ENCODE assay signal across 29 mouse cellular contexts in the genomic region with DNA sequence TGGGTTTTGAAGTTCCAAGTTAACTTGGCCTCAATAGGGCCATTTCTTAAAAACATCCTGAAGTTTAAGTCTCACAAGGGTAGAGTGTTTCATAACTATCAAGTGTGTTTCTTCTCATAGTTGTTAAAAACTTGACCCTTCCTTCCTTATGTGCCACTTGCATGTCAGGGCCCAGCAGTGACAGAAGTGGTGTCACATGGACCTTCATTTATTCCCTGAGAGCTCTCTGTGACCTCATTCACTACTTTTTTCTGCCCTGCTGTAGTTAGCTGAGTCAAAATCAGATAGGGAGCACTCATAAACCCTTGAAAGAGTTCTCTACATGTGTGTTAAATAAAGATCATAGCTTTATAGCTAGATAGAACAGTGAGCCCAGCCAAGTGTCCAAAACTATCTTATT. TPM values are rescaled to one million over a fixed set of nuclear protein-coding genes. Genes with fewer than 3 reads are reported as not detected.
DNase-seq lines count a peak whose midpoint lies in the region; ATAC-seq and TF ChIP-seq lines count a peak whose summit lies in the region.
"Had no signal": no experiment of that assay in that cellular context is flagged by ENCODE, and none has a peak within 500 bp of the region (broad histone marks: within the 10 kb centered on the region; RNA-seq: fewer than 3 reads in every experiment).

No protein-coding gene starts in this region.

- TF ChIP-seq EP300 in lung, postnatal 0 days (IDR thresholded peaks at IDR 0.05) = peak; percentile 67
- no peak for TF ChIP-seq EP300 in MEL (IDR thresholded peaks at IDR 0.05; ENCODE audit: low read depth in 1 of 2, low read length in 2 of 2)

- DNase-seq in lung, postnatal 0 days (ENCODE audit: low spot score) = peak; percentile 65
- no peak for DNase-seq in lung, postnatal 14 days
- DNase-seq in lung, postnatal 36 days = peak; percentile 44
- no peak for DNase-seq in lung, postnatal 4 days
- peak; percentile 19 for DNase-seq in MEL (ENCODE audit: low read depth, low spot score)
- DNase-seq: adrenal gland, adult 8-10 months; adrenal gland, postnatal 14 days; adrenal gland, postnatal 36 days; cerebellum, adult 11 months; cerebellum, adult 18-20 months; cerebellum, adult 8-10 months; cerebellum, adult 9-11 months; cerebellum, postnatal 14 days; cerebellum, postnatal 36 days; embryo, embryonic 11 days; forebrain, postnatal 0 days had no signal

- H3K4me2 ChIP-seq in lung, postnatal 0 days (replicated peaks; ENCODE audit: low read depth, low read length) = no peak overlapping the region
- H3K4me2 ChIP-seq: embryonic facial prominence, embryonic 13.5 days; embryonic facial prominence, embryonic 15.5 days; forebrain, embryonic 13.5 days; forebrain, embryonic 15.5 days had no signal

- no peaks in the 10 kb centered on the region for H3K9me3 ChIP-seq in lung, postnatal 0 days (ENCODE audit: low read length)
- H3K9me3 ChIP-seq in MEL (replicated peaks; ENCODE audit: insufficient read depth, low read length) = no peaks in the 10 kb centered on the region
- H3K9me3 ChIP-seq: embryonic facial prominence, embryonic 13.5 days; embryonic facial prominence, embryonic 15.5 days; forebrain, embryonic 13.5 days; forebrain, embryonic 15.5 days had no signal

- H3K9ac ChIP-seq in lung, postnatal 0 days (replicated peaks; ENCODE audit: low read depth) = no peak overlapping the region
- H3K9ac ChIP-seq in MEL (ENCODE audit: control insufficient read depth, low read depth, low read length, poor library complexity, severe bottlenecking) = no peak overlapping the region
- H3K9ac ChIP-seq: embryonic facial prominence, embryonic 13.5 days; embryonic facial prominence, embryonic 15.5 days; forebrain, embryonic 13.5 days; forebrain, embryonic 15.5 days; forebrain, postnatal 0 days had no signal

- TF ChIP-seq CTCF in lung, postnatal 0 days (IDR thresholded peaks at IDR 0.05) = no peak
- TF ChIP-seq CTCF in MEL (IDR thresholded peaks at IDR 0.05 in 2 of 3, conservative IDR thresholded peaks at IDR 0.05 in 1 of 3; ENCODE audit: control insufficient read depth in 1 of 3, insufficient read depth in 1 of 3, low read depth in 2 of 3, low read length in 3 of 3, poor library complexity in 1 of 3, severe bottlenecking in 1 of 3) = no peak

- peaks cover 3% of the 10 kb centered on the region for H3K79me2 ChIP-seq in MEL (ENCODE audit: control insufficient read depth, insufficient read depth, low read length, poor library complexity)

- H3K27ac ChIP-seq in lung, postnatal 0 days (ENCODE audit: low read length) = 0 out of 2 replicates have a peak overlapping the region, but pooled peaks have one; percentile 2
- H3K27ac ChIP-seq in MEL (ENCODE audit: control insufficient read depth, low read depth, low read length) = no peak overlapping the region
- peak overlapping the region; percentile 27; the same call in 1 of the 2 replicates for H3K27ac ChIP-seq in brown adipose tissue, adult 24 weeks (replicated peaks; ENCODE audit: low read depth, low read length)
- H3K27ac ChIP-seq: embryonic facial prominence, embryonic 13.5 days; embryonic facial prominence, embryonic 15.5 days; forebrain, embryonic 13.5 days; forebrain, embryonic 15.5 days had no signal

- peak; percentile 65 for ATAC-seq in lung, postnatal 0 days
- ATAC-seq in erythroblast, adult 5-6 weeks (replicated peaks; ENCODE audit: low FRiP score, poor library complexity, severe bottlenecking) = no peak
- ATAC-seq: activated CD4-positive, CD25-positive, alpha-beta regulatory T cell, adult 4 months; forebrain, embryonic 13.5 days; forebrain, embryonic 15.5 days; forebrain, postnatal 0 days; Patski had no signal

- H3K4me1 ChIP-seq in lung, postnatal 0 days (ENCODE audit: insufficient read depth, low read depth, low read length) = no peaks in the 10 kb centered on the region
- peaks cover 0 to 4% of the 10 kb centered on the region in 2 experiments; a peak in 2 of 4 replicates for H3K4me1 ChIP-seq in MEL (ENCODE audit: control insufficient read depth in 1 of 2, insufficient read depth in 2 of 2, low read length in 2 of 2)
- H3K4me1 ChIP-seq in brown adipose tissue, adult 24 weeks (ENCODE audit: control insufficient read depth, insufficient read depth, insufficient read length, low read length) = peaks cover 3% of the 10 kb centered on the region; the same call in 1 of the 2 replicates
- H3K4me1 ChIP-seq: embryonic facial prominence, embryonic 13.5 days; forebrain, embryonic 15.5 days had no signal

- TF ChIP-seq RAD21 in MEL (IDR thresholded peaks at IDR 0.05; ENCODE audit: low read depth, low read length) = no peak

- H3K36me3 ChIP-seq in lung, postnatal 0 days (ENCODE audit: insufficient read depth, low read length) = no peaks in the 10 kb centered on the region
- H3K36me3 ChIP-seq in MEL (ENCODE audit: control insufficient read depth in 1 of 2, insufficient read depth in 2 of 2, low read length in 2 of 2) = peaks cover 0 to 19% of the 10 kb centered on the region in 2 experiments; a peak in 3 of 4 replicates
- H3K36me3 ChIP-seq: embryonic facial prominence, embryonic 13.5 days; embryonic facial prominence, embryonic 15.5 days; forebrain, embryonic 15.5 days had no signal

- H3K4me3 ChIP-seq in lung, postnatal 0 days (ENCODE audit: low read depth, low read length) = no peak overlapping the region
- no peak overlapping the region for H3K4me3 ChIP-seq in MEL (ENCODE audit: control insufficient read depth in 1 of 2, insufficient read depth in 1 of 2, low read depth in 2 of 2, low read length in 2 of 2)
- no peak overlapping the region for H3K4me3 ChIP-seq in brown adipose tissue, adult 24 weeks (ENCODE audit: insufficient read depth, low read depth, low read length)
- H3K4me3 ChIP-seq: embryonic facial prominence, embryonic 13.5 days; embryonic facial prominence, embryonic 15.5 days; forebrain, embryonic 13.5 days; forebrain, embryonic 15.5 days had no signal

- TF ChIP-seq POLR2A in MEL (IDR thresholded peaks at IDR 0.05; ENCODE audit: control insufficient read depth in 1 of 2, insufficient read depth in 1 of 2, low read depth in 1 of 2, low read length in 2 of 2, poor library complexity in 1 of 2) = no peak

- H3K27me3 ChIP-seq in lung, postnatal 0 days (replicated peaks; ENCODE audit: insufficient read depth, low read length) = no peaks in the 10 kb centered on the region
- no peaks in the 10 kb centered on the region for H3K27me3 ChIP-seq in MEL (ENCODE audit: control insufficient read depth in 1 of 2, insufficient read depth in 2 of 2, low read length in 2 of 2)
- H3K27me3 ChIP-seq: embryonic facial prominence, embryonic 15.5 days; forebrain, embryonic 13.5 days; forebrain, embryonic 15.5 days; Patski had no signal

TF ChIP-seq in MEL, 35 proteins besides CTCF, POLR2A, EP300 and RAD21:
- TF ChIP-seq ETS1 (IDR thresholded peaks at IDR 0.05; ENCODE audit: low read depth, low read length) (0 out of 2 replicates have a peak, but pooled peaks have one; percentile 14), MEF2A (IDR thresholded peaks at IDR 0.05; ENCODE audit: extremely low read depth, insufficient replicate concordance, low read depth, low read length, poor library complexity, severe bottlenecking) (no peak), CHD1 (IDR thresholded peaks at IDR 0.05; ENCODE audit: low read depth, low read length) (no peak), GATA1 (IDR thresholded peaks at IDR 0.05; ENCODE audit: low read depth, low read length) (peak; percentile 21; the same call in 1 of the 2 replicates), GABPA (IDR thresholded peaks at IDR 0.05; ENCODE audit: low read depth, low read length) (no peak), ZNF384 (IDR thresholded peaks at IDR 0.05; ENCODE audit: low read depth, low read length) (no peak)

RNA-seq across cellular contexts. Expression of a gene that starts 1.6 kb away (rescaled TPM):
- polyA plus RNA-seq in lung, postnatal 0 days (2015; fragmentation: Nextera tagmentation; extraction: Ambion mirVana) = 50.9 and 57.7 TPM in 2 replicates
- 18.3 and 20.2 TPM in 2 replicates for total RNA-seq in MEL (2012; rRNA removed)
- 10 to 100 TPM in 1 of 2 experiments, not detected in 1; 12.8 TPM for polyA plus RNA-seq in MEL (2012; ENCODE audit: insufficient read depth in 1 of 2, insufficient read length in 2 of 2, low read depth in 1 of 2, low replicate concordance in 2 of 2, missing spikeins in 1 of 2)
- polyA plus RNA-seq in brown adipose tissue, adult 24 weeks (2012; ENCODE audit: insufficient read depth, insufficient read length, missing spikeins) = 12.9 and 17.5 TPM in 2 replicates
- 51.5 and 52.9 TPM in 2 replicates for total RNA-seq in erythroblast, adult 5-6 weeks (2015; ENCODE audit: low replicate concordance)
- 28.6 and 29.1 TPM in 2 replicates for total RNA-seq in erythroblast, adult 5-6 weeks (2017; ENCODE audit: low replicate concordance)

RNA-seq across cellular contexts. Expression of a gene that starts 41.4 kb away (rescaled TPM):
- 0.98 and 1.5 TPM in 2 replicates for polyA plus RNA-seq in lung, postnatal 0 days (2015; fragmentation: Nextera tagmentation; extraction: Ambion mirVana)
- total RNA-seq in MEL (2012; rRNA removed) = not detected in 2 replicates
- polyA plus RNA-seq in MEL (2012; ENCODE audit: insufficient read depth in 1 of 2, insufficient read length in 2 of 2, low read depth in 1 of 2, low replicate concordance in 2 of 2, missing spikeins in 1 of 2) = not detected
- polyA plus RNA-seq in brown adipose tissue, adult 24 weeks (2012; ENCODE audit: insufficient read depth, insufficient read length, missing spikeins) = not detected in 2 replicates
- total RNA-seq in erythroblast, adult 5-6 weeks (2015; ENCODE audit: low replicate concordance) = 3.1 TPM in 1 of 2 replicates, not detected in the other
- total RNA-seq in erythroblast, adult 5-6 weeks (2017; ENCODE audit: low replicate concordance) = not detected in 2 replicates
- total RNA-seq: adrenal gland, adult 18-20 months; adrenal gland, postnatal 14 days; common myeloid progenitor, adult 5-6 weeks; forebrain, postnatal 0 days had no signal
- polyA plus RNA-seq: activated CD4-positive, CD25-positive, alpha-beta regulatory T cell, adult 4 months; C2C12; embryonic facial prominence, embryonic 11.5 days; embryonic facial prominence, embryonic 13.5 days; forebrain, embryonic 11.5 days; forebrain, embryonic 13.5 days; forebrain, embryonic 15.5 days; forebrain, postnatal 0 days had no signal

Comparison
In these comparisons a context has a peak if more than half of its experiments do, and no peak if none do; other contexts are left out.
1. DNase-seq: peak in lung, postnatal 0 days (single experiment), lung, postnatal 36 days (single experiment) and MEL (single experiment); none in lung, postnatal 14 days (single experiment) and lung, postnatal 4 days (0 of 2).